Mouse (Mus musculus): ENCODE measurements around the gene Nell2. TPM values are rescaled to one million over a fixed set of nuclear protein-coding genes. Genes with fewer than 3 reads are reported as not detected.
"Not testable (repeated sequence)": the region's sequence is repeated elsewhere in the genome, so short reads cannot be mapped to it uniquely, and the experiment has no call there.

Nell2 gene
- polyA plus RNA-seq, 1 experiment from 2014 or later: 95.4 TPM

- Histone ChIP-seq H3K9me3 (ENCODE audit: control insufficient read depth, low read length) (no peaks in the 10 kb centered on the region), H3K27ac (ENCODE audit: low read depth, low read length) (no peak overlapping the region), H3K4me1 (replicated peaks; ENCODE audit: control insufficient read depth, insufficient read depth, low read length) (no peaks in the 10 kb centered on the region), H3K27me3 (ENCODE audit: control insufficient read depth, insufficient read depth, low read length) (no peaks in the 10 kb centered on the region), H3K4me2 (replicated peaks; ENCODE audit: low read depth, low read length) (no peak overlapping the region), H3K4me3 (ENCODE audit: low read depth, low read length) (no peak overlapping the region), H3K9ac (ENCODE audit: low read depth, low read length) (no peak overlapping the region), H3K36me3 (ENCODE audit: control insufficient read depth, insufficient read depth, low read length) (no peaks in the 10 kb centered on the region)
- DNase-seq (ENCODE audit: low spot score) (no peak), ATAC-seq (ENCODE audit: low FRiP score) (no peak)
- WGBS: 61% methylated on average over 6 of the region's 6 CpGs
These were observed 6.3 kb upstream of the Nell2 start for GRCm38 (mm10) chr15:95534644-95535043.

GRCm38 (mm10) chr15:95527461-95527947 lies 855 bp downstream of the Nell2 start:
- WGBS: under 1% methylated on average over 28 of the region's 28 CpGs
- H3K27ac ChIP-seq (ENCODE audit: low read depth, low read length): peak overlapping the region; percentile 76

GRCm38 (mm10) chr15:95526626-95527411 lies 1.5 kb downstream of the Nell2 start:
- H3K27ac ChIP-seq (ENCODE audit: low read depth, low read length): peak overlapping the region; percentile 76
- peak overlapping the region; percentile 82 for H3K9ac ChIP-seq (ENCODE audit: low read depth, low read length)
- no peaks in the 10 kb centered on the region for H3K4me1 ChIP-seq (replicated peaks; ENCODE audit: control insufficient read depth, insufficient read depth, low read length)
- peak; percentile 58 for ATAC-seq (ENCODE audit: low FRiP score)
- WGBS: 2% methylated on average over 27 of the region's 27 CpGs
- no peaks in the 10 kb centered on the region for H3K9me3 ChIP-seq (ENCODE audit: control insufficient read depth, low read length)
- H3K36me3 ChIP-seq (ENCODE audit: control insufficient read depth, insufficient read depth, low read length): no peaks in the 10 kb centered on the region
- H3K4me3 ChIP-seq (ENCODE audit: low read depth, low read length): peak overlapping the region; percentile 59
- peak; percentile 60 for DNase-seq (ENCODE audit: low spot score)
- peak overlapping the region; percentile 73 for H3K4me2 ChIP-seq (replicated peaks; ENCODE audit: low read depth, low read length)
- H3K27me3 ChIP-seq (ENCODE audit: control insufficient read depth, insufficient read depth, low read length): no peaks in the 10 kb centered on the region

More at GRCm38 (mm10) chr15:95527461-95527947, 855 bp downstream of the Nell2 start:
- Histone ChIP-seq H3K4me3 (ENCODE audit: low read depth, low read length) (peak overlapping the region; percentile 59), H3K27me3 (ENCODE audit: control insufficient read depth, insufficient read depth, low read length) (no peaks in the 10 kb centered on the region), H3K36me3 (ENCODE audit: control insufficient read depth, insufficient read depth, low read length) (no peaks in the 10 kb centered on the region), H3K4me1 (replicated peaks; ENCODE audit: control insufficient read depth, insufficient read depth, low read length) (no peaks in the 10 kb centered on the region), H3K4me2 (replicated peaks; ENCODE audit: low read depth, low read length) (peak overlapping the region; percentile 73), H3K9me3 (ENCODE audit: control insufficient read depth, low read length) (no peaks in the 10 kb centered on the region), H3K9ac (ENCODE audit: low read depth, low read length) (peak overlapping the region; percentile 82)
- peak; percentile 34 for ATAC-seq (ENCODE audit: low FRiP score)
- DNase-seq (ENCODE audit: low spot score): peak; percentile 49

- H3K27me3 ChIP-seq (ENCODE audit: control insufficient read depth, insufficient read depth, low read length): no peaks in the 10 kb centered on the region
- DNase-seq (ENCODE audit: low spot score) (peak; percentile 73), ATAC-seq (ENCODE audit: low FRiP score) (no peak)
- H3K4me3 ChIP-seq (ENCODE audit: low read depth, low read length): peak overlapping the region; percentile 59
- no peaks in the 10 kb centered on the region for H3K4me1 ChIP-seq (replicated peaks; ENCODE audit: control insufficient read depth, insufficient read depth, low read length)
- WGBS: 12% methylated on average over 5 of the region's 5 CpGs
- no peaks in the 10 kb centered on the region for H3K9me3 ChIP-seq (ENCODE audit: control insufficient read depth, low read length)
- no peak overlapping the region for H3K9ac ChIP-seq (ENCODE audit: low read depth, low read length)
- H3K4me2 ChIP-seq (replicated peaks; ENCODE audit: low read depth, low read length): peak overlapping the region; percentile 73
- no peaks in the 10 kb centered on the region for H3K36me3 ChIP-seq (ENCODE audit: control insufficient read depth, insufficient read depth, low read length)
- no peak overlapping the region for H3K27ac ChIP-seq (ENCODE audit: low read depth, low read length)
These were observed 2.4 kb downstream of the Nell2 start for GRCm38 (mm10) chr15:95525997-95526396.

GRCm38 (mm10) chr15:95518204-95518603 lies 10.2 kb downstream of the Nell2 start:
- WGBS: 79% methylated on average over 3 of the region's 3 CpGs
- Histone ChIP-seq H3K27me3 (ENCODE audit: control insufficient read depth, insufficient read depth, low read length) (no peaks in the 10 kb centered on the region), H3K4me2 (replicated peaks; ENCODE audit: low read depth, low read length) (no peak overlapping the region), H3K4me3 (ENCODE audit: low read depth, low read length) (no peak overlapping the region), H3K9ac (ENCODE audit: low read depth, low read length) (no peak overlapping the region), H3K36me3 (ENCODE audit: control insufficient read depth, insufficient read depth, low read length) (no peaks in the 10 kb centered on the region), H3K4me1 (replicated peaks; ENCODE audit: control insufficient read depth, insufficient read depth, low read length) (no peaks in the 10 kb centered on the region), H3K27ac (ENCODE audit: low read depth, low read length) (no peak overlapping the region), H3K9me3 (ENCODE audit: control insufficient read depth, low read length) (no peaks in the 10 kb centered on the region)
- ATAC-seq (ENCODE audit: low FRiP score) (no peak), DNase-seq (ENCODE audit: low spot score) (no peak)

- ATAC-seq (ENCODE audit: low FRiP score); H3K9me3 ChIP-seq (ENCODE audit: control insufficient read depth, low read length); H3K4me2 ChIP-seq (replicated peaks; ENCODE audit: low read depth, low read length); H3K4me1 ChIP-seq (replicated peaks; ENCODE audit: control insufficient read depth, insufficient read depth, low read length); H3K36me3 ChIP-seq (ENCODE audit: control insufficient read depth, insufficient read depth, low read length); H3K27ac ChIP-seq (ENCODE audit: low read depth, low read length); H3K27me3 ChIP-seq (ENCODE audit: control insufficient read depth, insufficient read depth, low read length); H3K9ac ChIP-seq (ENCODE audit: low read depth, low read length); H3K4me3 ChIP-seq (ENCODE audit: low read depth, low read length); DNase-seq (ENCODE audit: low spot score): not testable (repeated sequence)
- WGBS: 81% methylated on average over 2 of the region's 2 CpGs
These were observed 15.1 kb downstream of the Nell2 start for GRCm38 (mm10) chr15:95513306-95513705.

- H3K27ac ChIP-seq (ENCODE audit: low read depth, low read length): no peak overlapping the region
- no peaks in the 10 kb centered on the region for H3K9me3 ChIP-seq (ENCODE audit: control insufficient read depth, low read length)
- no peak overlapping the region for H3K4me2 ChIP-seq (replicated peaks; ENCODE audit: low read depth, low read length)
- no peaks in the 10 kb centered on the region for H3K4me1 ChIP-seq (replicated peaks; ENCODE audit: control insufficient read depth, insufficient read depth, low read length)
- no peak overlapping the region for H3K4me3 ChIP-seq (ENCODE audit: low read depth, low read length)
- WGBS: 92% methylated on average over 4 of the region's 4 CpGs
- ATAC-seq (ENCODE audit: low FRiP score): no peak
- H3K9ac ChIP-seq (ENCODE audit: low read depth, low read length): no peak overlapping the region
- H3K36me3 ChIP-seq (ENCODE audit: control insufficient read depth, insufficient read depth, low read length): no peaks in the 10 kb centered on the region
- no peaks in the 10 kb centered on the region for H3K27me3 ChIP-seq (ENCODE audit: control insufficient read depth, insufficient read depth, low read length)
- no peak for DNase-seq (ENCODE audit: low spot score)
These were observed 32.7 kb downstream of the Nell2 start for GRCm38 (mm10) chr15:95495666-95496065.

GRCm38 (mm10) chr15:95495193-95495592 lies 33.2 kb downstream of the Nell2 start:
- no peak for DNase-seq (ENCODE audit: low spot score)
- Histone ChIP-seq H3K4me2 (replicated peaks; ENCODE audit: low read depth, low read length) (no peak overlapping the region), H3K27ac (ENCODE audit: low read depth, low read length) (no peak overlapping the region), H3K9ac (ENCODE audit: low read depth, low read length) (no peak overlapping the region), H3K9me3 (ENCODE audit: control insufficient read depth, low read length) (no peaks in the 10 kb centered on the region), H3K4me1 (replicated peaks; ENCODE audit: control insufficient read depth, insufficient read depth, low read length) (no peaks in the 10 kb centered on the region), H3K4me3 (ENCODE audit: low read depth, low read length) (no peak overlapping the region), H3K27me3 (ENCODE audit: control insufficient read depth, insufficient read depth, low read length) (no peaks in the 10 kb centered on the region), H3K36me3 (ENCODE audit: control insufficient read depth, insufficient read depth, low read length) (no peaks in the 10 kb centered on the region)
- ATAC-seq (ENCODE audit: low FRiP score): no peak
- WGBS: 89% methylated on average over 8 of the region's 8 CpGs

- DNase-seq (ENCODE audit: low spot score) (no peak), ATAC-seq (ENCODE audit: low FRiP score) (no peak)
- no peak overlapping the region for H3K4me2 ChIP-seq (replicated peaks; ENCODE audit: low read depth, low read length)
- H3K27ac ChIP-seq (ENCODE audit: low read depth, low read length): no peak overlapping the region
- no peaks in the 10 kb centered on the region for H3K4me1 ChIP-seq (replicated peaks; ENCODE audit: control insufficient read depth, insufficient read depth, low read length)
- WGBS: 84% methylated on average over 5 of the region's 5 CpGs
- H3K4me3 ChIP-seq (ENCODE audit: low read depth, low read length): no peak overlapping the region
- no peaks in the 10 kb centered on the region for H3K36me3 ChIP-seq (ENCODE audit: control insufficient read depth, insufficient read depth, low read length)
- no peaks in the 10 kb centered on the region for H3K9me3 ChIP-seq (ENCODE audit: control insufficient read depth, low read length)
- H3K9ac ChIP-seq (ENCODE audit: low read depth, low read length): no peak overlapping the region
- no peaks in the 10 kb centered on the region for H3K27me3 ChIP-seq (ENCODE audit: control insufficient read depth, insufficient read depth, low read length)
These were observed 36.2 kb downstream of the Nell2 start for GRCm38 (mm10) chr15:95492201-95492600.
